Comparison of ENCODE assay signal across 9 mouse cellular contexts in the genomic region with DNA sequence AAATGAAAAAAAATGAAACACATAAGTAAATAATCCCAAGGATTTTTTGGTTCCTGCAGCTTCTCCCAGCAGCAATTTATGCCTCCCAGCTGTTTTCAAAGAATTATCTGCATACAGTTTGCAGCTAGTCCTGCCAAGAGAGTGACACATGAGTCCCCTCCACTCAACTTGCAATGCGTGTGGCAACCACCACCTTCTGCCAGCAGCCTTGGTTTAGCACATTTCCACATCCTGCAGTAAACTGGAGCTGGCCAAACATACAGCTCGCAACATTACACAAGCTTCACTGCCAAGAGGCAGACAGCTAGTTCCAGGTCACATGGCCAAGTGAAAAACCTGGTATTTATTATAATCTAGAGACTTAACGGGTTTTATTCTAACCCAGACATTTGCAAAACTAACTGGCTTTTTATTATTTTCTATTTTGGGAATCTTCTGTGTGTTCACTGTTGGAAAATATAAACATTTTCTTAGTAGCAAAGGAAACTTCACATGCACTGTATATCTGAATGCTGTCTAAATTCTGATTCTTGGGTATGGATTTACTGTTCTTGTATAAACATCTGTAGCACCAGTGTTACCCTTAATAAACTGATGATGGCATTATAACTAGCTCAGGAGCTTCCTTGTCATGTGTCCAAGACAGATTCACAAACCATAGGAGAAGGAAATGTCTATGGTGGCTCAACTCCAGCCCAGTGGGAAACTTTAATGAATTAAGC.
DNase-seq lines count a peak whose midpoint lies in the region; ATAC-seq lines count a peak whose summit lies in the region.
"Had no signal": no experiment of that assay in that cellular context is flagged by ENCODE, and none has a peak within 500 bp of the region (broad histone marks: within the 10 kb centered on the region; RNA-seq: fewer than 3 reads in every experiment).

No protein-coding gene starts in this region.

- H3K9ac ChIP-seq in forebrain, embryonic 13.5 days: no peak overlapping the region
- H3K9ac ChIP-seq: liver, embryonic 12.5 days had no signal

- ATAC-seq in forebrain, embryonic 13.5 days: peak; percentile 93
- ATAC-seq: liver, embryonic 12.5 days had no signal

- intact Hi-C loops in left cerebral cortex, postnatal 36 days (cut with DNase I): no loop called here

- no peak overlapping the region for H3K4me2 ChIP-seq in forebrain, embryonic 13.5 days
- H3K4me2 ChIP-seq: liver, embryonic 12.5 days had no signal

- H3K4me3 ChIP-seq in forebrain, embryonic 13.5 days: no peak overlapping the region
- no peak overlapping the region for H3K4me3 ChIP-seq in forebrain, embryonic 10.5 days
- H3K4me3 ChIP-seq: liver, embryonic 12.5 days had no signal

- WGBS in forebrain, embryonic 13.5 days: 79% methylated on average over 3 of the region's 3 CpGs
- 91% methylated on average over 3 of the region's 3 CpGs for WGBS in forebrain, embryonic 10.5 days

- no peaks in the 10 kb centered on the region for H3K27me3 ChIP-seq in forebrain, embryonic 13.5 days
- H3K27me3 ChIP-seq in forebrain, embryonic 10.5 days (ENCODE audit: poor library complexity, severe bottlenecking): no peaks in the 10 kb centered on the region
- H3K27me3 ChIP-seq: liver, embryonic 12.5 days had no signal

- no peaks in the 10 kb centered on the region for H3K4me1 ChIP-seq in forebrain, embryonic 13.5 days
- no peaks in the 10 kb centered on the region for H3K4me1 ChIP-seq in forebrain, embryonic 10.5 days
- H3K4me1 ChIP-seq: liver, embryonic 12.5 days had no signal

- no peaks in the 10 kb centered on the region for H3K9me3 ChIP-seq in forebrain, embryonic 13.5 days (replicated peaks)
- no peaks in the 10 kb centered on the region for H3K9me3 ChIP-seq in forebrain, embryonic 10.5 days
- H3K9me3 ChIP-seq: liver, embryonic 12.5 days had no signal

- DNase-seq in forebrain, embryonic 10.5 days (ENCODE audit: extremely low spot score, low spot score): no peak
- peak; percentile 3 for DNase-seq in NIH3T3 (ENCODE audit: low read depth)
- DNase-seq in frontal cortex, adult 2 months (ENCODE audit: extremely low spot score in 1 of 2, low spot score in 1 of 2): peak; percentile 54 to 59
- peak; percentile 25 to 29 for DNase-seq in left cerebral cortex, postnatal 36 days (ENCODE audit: low spot score in 2 of 2)
- DNase-seq in kidney, adult 9 months: no peak
- no peak for DNase-seq in ovary, postnatal 14 days (ENCODE audit: low spot score)
- DNase-seq in Muller cell, postnatal 12 days (ENCODE audit: inconsistent ontology term): no peak

- H3K36me3 ChIP-seq in forebrain, embryonic 13.5 days (ENCODE audit: poor library complexity, severe bottlenecking): no peaks in the 10 kb centered on the region
- H3K36me3 ChIP-seq in forebrain, embryonic 10.5 days (replicated peaks): no peaks in the 10 kb centered on the region
- H3K36me3 ChIP-seq: liver, embryonic 12.5 days had no signal

- H3K27ac ChIP-seq in forebrain, embryonic 13.5 days: no peak overlapping the region
- H3K27ac ChIP-seq in forebrain, embryonic 10.5 days: no peak overlapping the region
- H3K27ac ChIP-seq: liver, embryonic 12.5 days had no signal

Comparison
In these comparisons a context has a peak if more than half of its experiments do, and no peak if none do; other contexts are left out.
1. DNase-seq: peak in NIH3T3 (single experiment), frontal cortex, adult 2 months (2 of 2) and left cerebral cortex, postnatal 36 days (2 of 2); none in forebrain, embryonic 10.5 days (single experiment), kidney, adult 9 months (single experiment), ovary, postnatal 14 days (single experiment) and Muller cell, postnatal 12 days (single experiment).